Mouse (Mus musculus): ENCODE results near the gene Npr2.

- TF ChIP-seq CTCF (IDR thresholded peaks at IDR 0.05; ENCODE audit: low read depth, low read length) (no peak), POLR2A (IDR thresholded peaks at IDR 0.05; ENCODE audit: extremely low read depth, insufficient read depth, low read length) (no peak)
Measured at GRCm38 (mm10) chr4:43655656-43656338, 24.1 kb downstream of the Npr2 start.
